Mouse (Mus musculus): Measurements from ENCODE around the gene Fgf10. TPM values are rescaled to one million over a fixed set of nuclear protein-coding genes. Genes with fewer than 3 reads are reported as not detected.

Fgf10 gene
- polyA plus RNA-seq, 1 experiment from 2014 or later, result 0.43 TPM

GRCm38 (mm10) chr13:118693049-118693448, 23.5 kb downstream of the Fgf10 start:
- no peak for TF ChIP-seq CTCF (IDR thresholded peaks at IDR 0.05; ENCODE audit: low read depth)
- 87% methylated on average over 2 of the region's 2 CpGs for WGBS
- Histone ChIP-seq H3K4me3 (ENCODE audit: low read depth, low read length) (no peak overlapping the region), H3K4me2 (replicated peaks; ENCODE audit: low read depth) (no peak overlapping the region), H3K36me3 (ENCODE audit: control insufficient read depth, insufficient read depth) (no peaks in the 10 kb centered on the region), H3K27ac (ENCODE audit: low read depth, low read length) (no peak overlapping the region), H3K9ac (ENCODE audit: low read depth, low read length) (no peak overlapping the region), H3K4me1 (replicated peaks; ENCODE audit: control insufficient read depth, insufficient read depth, low read length) (no peaks in the 10 kb centered on the region), H3K9me3 (ENCODE audit: control insufficient read depth) (no peaks in the 10 kb centered on the region), H3K27me3 (replicated peaks; ENCODE audit: control insufficient read depth, insufficient read depth, low read length) (no peaks in the 10 kb centered on the region)
- ATAC-seq, result no peak

- Histone ChIP-seq H3K4me3 (ENCODE audit: low read depth, low read length) (no peak overlapping the region), H3K27me3 (replicated peaks; ENCODE audit: control insufficient read depth, insufficient read depth, low read length) (no peaks in the 10 kb centered on the region), H3K27ac (ENCODE audit: low read depth, low read length) (no peak overlapping the region), H3K36me3 (ENCODE audit: control insufficient read depth, insufficient read depth) (no peaks in the 10 kb centered on the region), H3K4me1 (replicated peaks; ENCODE audit: control insufficient read depth, insufficient read depth, low read length) (no peaks in the 10 kb centered on the region), H3K9ac (ENCODE audit: low read depth, low read length) (no peak overlapping the region), H3K4me2 (replicated peaks; ENCODE audit: low read depth) (no peak overlapping the region), H3K9me3 (ENCODE audit: control insufficient read depth) (no peaks in the 10 kb centered on the region)
- WGBS, result 20% methylated on average over 4 of the region's 4 CpGs
- no peak for ATAC-seq
- no peak for TF ChIP-seq CTCF (IDR thresholded peaks at IDR 0.05; ENCODE audit: low read depth)
Observed at GRCm38 (mm10) chr13:118695103-118695502, 25.5 kb downstream of the Fgf10 start.

GRCm38 (mm10) chr13:118703727-118704126, 34.1 kb downstream of the Fgf10 start:
- Histone ChIP-seq H3K4me1 (replicated peaks; ENCODE audit: control insufficient read depth, insufficient read depth, low read length) (no peaks in the 10 kb centered on the region), H3K36me3 (ENCODE audit: control insufficient read depth, insufficient read depth) (no peaks in the 10 kb centered on the region), H3K9ac (ENCODE audit: low read depth, low read length) (no peak overlapping the region), H3K4me2 (replicated peaks; ENCODE audit: low read depth) (no peak overlapping the region), H3K27me3 (replicated peaks; ENCODE audit: control insufficient read depth, insufficient read depth, low read length) (no peaks in the 10 kb centered on the region), H3K9me3 (ENCODE audit: control insufficient read depth) (no peaks in the 10 kb centered on the region), H3K4me3 (ENCODE audit: low read depth, low read length) (no peak overlapping the region), H3K27ac (ENCODE audit: low read depth, low read length) (no peak overlapping the region)
- no peak for TF ChIP-seq CTCF (IDR thresholded peaks at IDR 0.05; ENCODE audit: low read depth)
- ATAC-seq, result no peak

GRCm38 (mm10) chr13:118705716-118706115, 36.1 kb downstream of the Fgf10 start:
- H3K27me3 ChIP-seq (replicated peaks; ENCODE audit: control insufficient read depth, insufficient read depth, low read length), result no peaks in the 10 kb centered on the region
- WGBS, result 76% methylated on average over 3 of the region's 3 CpGs

GRCm38 (mm10) chr13:118709912-118710311, 40.3 kb downstream of the Fgf10 start:
- TF ChIP-seq CTCF (IDR thresholded peaks at IDR 0.05; ENCODE audit: low read depth), result no peak
- no peak for ATAC-seq
- no peak overlapping the region for H3K4me3 ChIP-seq (ENCODE audit: low read depth, low read length)

More at GRCm38 (mm10) chr13:118705716-118706115, 36.1 kb downstream of the Fgf10 start:
- H3K4me2 ChIP-seq (replicated peaks; ENCODE audit: low read depth), result no peak overlapping the region
- no peaks in the 10 kb centered on the region for H3K4me1 ChIP-seq (replicated peaks; ENCODE audit: control insufficient read depth, insufficient read depth, low read length)
- no peak overlapping the region for H3K4me3 ChIP-seq (ENCODE audit: low read depth, low read length)
- H3K27ac ChIP-seq (ENCODE audit: low read depth, low read length), result no peak overlapping the region
- H3K9me3 ChIP-seq (ENCODE audit: control insufficient read depth), result no peaks in the 10 kb centered on the region
- no peaks in the 10 kb centered on the region for H3K36me3 ChIP-seq (ENCODE audit: control insufficient read depth, insufficient read depth)
- H3K9ac ChIP-seq (ENCODE audit: low read depth, low read length), result no peak overlapping the region
- no peak for TF ChIP-seq CTCF (IDR thresholded peaks at IDR 0.05; ENCODE audit: low read depth)
- no peak for ATAC-seq

GRCm38 (mm10) chr13:118713626-118714150, 44.1 kb downstream of the Fgf10 start:
- TF ChIP-seq CTCF (IDR thresholded peaks at IDR 0.05; ENCODE audit: low read depth), result no peak
- H3K4me2 ChIP-seq (replicated peaks; ENCODE audit: low read depth), result peak overlapping the region; percentile 76
- no peak overlapping the region for H3K27ac ChIP-seq (ENCODE audit: low read depth, low read length)
- no peaks in the 10 kb centered on the region for H3K9me3 ChIP-seq (ENCODE audit: control insufficient read depth)
- H3K4me1 ChIP-seq (replicated peaks; ENCODE audit: control insufficient read depth, insufficient read depth, low read length), result no peaks in the 10 kb centered on the region
- peaks cover 15% of the 10 kb centered on the region for H3K27me3 ChIP-seq (replicated peaks; ENCODE audit: control insufficient read depth, insufficient read depth, low read length)
- 1% methylated on average over 14 of the region's 14 CpGs for WGBS
- no peaks in the 10 kb centered on the region for H3K36me3 ChIP-seq (ENCODE audit: control insufficient read depth, insufficient read depth)
- H3K9ac ChIP-seq (ENCODE audit: low read depth, low read length), result no peak overlapping the region
- no peak for ATAC-seq
- peak overlapping the region; percentile 48 for H3K4me3 ChIP-seq (ENCODE audit: low read depth, low read length)

More at GRCm38 (mm10) chr13:118709912-118710311, 40.3 kb downstream of the Fgf10 start:
- H3K9ac ChIP-seq (ENCODE audit: low read depth, low read length), result no peak overlapping the region
- H3K36me3 ChIP-seq (ENCODE audit: control insufficient read depth, insufficient read depth), result no peaks in the 10 kb centered on the region
- no peaks in the 10 kb centered on the region for H3K4me1 ChIP-seq (replicated peaks; ENCODE audit: control insufficient read depth, insufficient read depth, low read length)
- no peak overlapping the region for H3K27ac ChIP-seq (ENCODE audit: low read depth, low read length)
- no peaks in the 10 kb centered on the region; the same call in 1 of the 2 replicates for H3K27me3 ChIP-seq (replicated peaks; ENCODE audit: control insufficient read depth, insufficient read depth, low read length)
- no peak overlapping the region for H3K4me2 ChIP-seq (replicated peaks; ENCODE audit: low read depth)
- WGBS, result 45% methylated on average over 1 of the region's 1 CpGs
- no peaks in the 10 kb centered on the region for H3K9me3 ChIP-seq (ENCODE audit: control insufficient read depth)
